Mouse (Mus musculus) bone marrow, adult 2 months (tissue): ENCODE data around the gene Txnrd2.

Experiments used
- CTCF ChIP-seq: fragments of 200-500 bp; IDR thresholded peaks from 2 replicates; pipeline ENCODE4 v1.5.1; 2011; ENCODE audit warnings: low read length, control low read depth; ENCODE audit not compliant: control insufficient read depth, insufficient read depth
- POLR2A ChIP-seq: fragments of 200-500 bp; IDR thresholded peaks from 2 replicates; pipeline ENCODE4 v1.6.1; 2011; ENCODE audit warnings: low read depth, mild to moderate bottlenecking, control low read depth, low read length, borderline replicate concordance; ENCODE audit not compliant: control insufficient read depth

GRCm38 (mm10) chr16:18483839-18484238 is 57.7 kb downstream of the Txnrd2 start:
- TF ChIP-seq CTCF (no peak), POLR2A (no peak)
